In the genomic region with DNA sequence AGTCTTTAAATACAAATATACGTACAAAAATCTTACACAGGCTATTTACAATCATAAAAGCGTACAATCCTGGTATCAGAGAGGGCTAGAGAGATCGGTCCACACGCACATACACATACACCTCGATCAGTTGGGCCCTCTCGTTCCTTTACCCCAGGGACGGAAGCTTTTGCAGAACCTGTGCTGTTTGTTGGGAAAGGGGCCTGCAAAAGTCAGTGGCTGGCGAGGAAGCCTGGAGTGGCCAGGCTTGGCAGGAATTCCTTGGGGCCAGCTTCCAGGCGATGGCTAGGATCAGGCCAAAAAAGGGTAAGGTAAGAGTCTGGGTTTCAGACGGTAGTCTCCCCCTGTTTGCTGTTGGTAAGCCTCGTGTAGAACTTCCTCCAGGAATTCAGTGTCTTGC, we compare ENCODE assay signal across 8 mouse cellular contexts. TPM values are rescaled to one million over a fixed set of nuclear protein-coding genes. Genes with fewer than 3 reads are reported as not detected.
A peak's percentile ranks its signal among the peaks of the same experiment; 100 is the strongest.
DNase-seq lines count a peak whose midpoint lies in the region; ATAC-seq lines count a peak whose summit lies in the region.

No protein-coding gene starts in this region.

- H3K4me3 ChIP-seq in heart, embryonic 12.5 days = peak overlapping the region; percentile 78
- peak overlapping the region; percentile 84; the same call in 1 of the 2 replicates for H3K4me3 ChIP-seq in brown adipose tissue, adult 24 weeks (ENCODE audit: insufficient read depth, low read depth, low read length)
- H3K4me3 ChIP-seq in forebrain, embryonic 16.5 days (replicated peaks; ENCODE audit: low read length) = peak overlapping the region; percentile 89
- peak overlapping the region; percentile 65 for H3K4me3 ChIP-seq in liver, embryonic 16.5 days (ENCODE audit: low read depth, low read length)

- ATAC-seq in heart, embryonic 12.5 days (ENCODE audit: insufficient number of reproducible peaks, low FRiP score) = no peak
- no peak for ATAC-seq in forebrain, embryonic 16.5 days
- no peak for ATAC-seq in liver, embryonic 16.5 days (ENCODE audit: low read depth)
- ATAC-seq in megakaryocyte progenitor cell, adult 5-6 weeks (replicated peaks; ENCODE audit: poor library complexity) = no peak

- peaks cover 29% of the 10 kb centered on the region for H3K4me1 ChIP-seq in heart, embryonic 12.5 days (replicated peaks)
- peaks cover 14% of the 10 kb centered on the region for H3K4me1 ChIP-seq in brown adipose tissue, adult 24 weeks (ENCODE audit: control insufficient read depth, insufficient read depth, insufficient read length, low read length)
- H3K4me1 ChIP-seq in forebrain, embryonic 16.5 days (replicated peaks; ENCODE audit: control insufficient read depth, insufficient read depth, low read length) = peaks cover 22% of the 10 kb centered on the region
- H3K4me1 ChIP-seq in liver, embryonic 16.5 days (ENCODE audit: control insufficient read depth, low read depth, low read length) = no peaks in the 10 kb centered on the region; the same call in 1 of the 2 replicates

- H3K4me2 ChIP-seq in heart, embryonic 12.5 days = peak overlapping the region; percentile 97
- H3K4me2 ChIP-seq in forebrain, embryonic 16.5 days (ENCODE audit: low read length) = peak overlapping the region; percentile 97
- 0 out of 2 replicates have a peak overlapping the region, but pooled peaks have one; percentile 64 for H3K4me2 ChIP-seq in liver, embryonic 16.5 days (ENCODE audit: low read depth, low read length)

- no peaks in the 10 kb centered on the region for H3K27me3 ChIP-seq in heart, embryonic 12.5 days (replicated peaks)
- H3K27me3 ChIP-seq in forebrain, embryonic 16.5 days (replicated peaks; ENCODE audit: control insufficient read depth, insufficient read depth, low read length) = no peaks in the 10 kb centered on the region
- peaks cover 46% of the 10 kb centered on the region for H3K27me3 ChIP-seq in liver, embryonic 16.5 days (ENCODE audit: control insufficient read depth, insufficient read depth, low read depth, low read length)

- DNase-seq in heart, postnatal 36 days = no peak
- DNase-seq in right cerebral cortex, postnatal 14 days = no peak
- no peak for DNase-seq in right cerebral cortex, postnatal 4 days

- H3K36me3 ChIP-seq in heart, embryonic 12.5 days = peaks cover 11% of the 10 kb centered on the region
- H3K36me3 ChIP-seq in forebrain, embryonic 16.5 days (ENCODE audit: control insufficient read depth, insufficient read depth) = no peaks in the 10 kb centered on the region
- no peaks in the 10 kb centered on the region for H3K36me3 ChIP-seq in liver, embryonic 16.5 days (ENCODE audit: control insufficient read depth, insufficient read depth)

- intact Hi-C loops in heart, postnatal 36 days (cut with DNase I) = loop anchor here (5.0 to 10.0 kb wide), 4 partner anchors 162 to 629 kb away; partner anchors contain the start of gene Mterf1b

- H3K27ac ChIP-seq in heart, embryonic 12.5 days (ENCODE audit: poor library complexity, severe bottlenecking) = peak overlapping the region; percentile 31; the same call in 1 of the 2 replicates
- no peak overlapping the region for H3K27ac ChIP-seq in brown adipose tissue, adult 24 weeks (replicated peaks; ENCODE audit: low read depth, low read length)
- H3K27ac ChIP-seq in forebrain, embryonic 16.5 days (ENCODE audit: low read length) = no peak overlapping the region
- H3K27ac ChIP-seq in liver, embryonic 16.5 days (ENCODE audit: low read length) = no peak overlapping the region

- H3K9me3 ChIP-seq in heart, embryonic 12.5 days (replicated peaks) = no peaks in the 10 kb centered on the region
- H3K9me3 ChIP-seq in forebrain, embryonic 16.5 days (ENCODE audit: control insufficient read depth, low read length) = no peaks in the 10 kb centered on the region
- no peaks in the 10 kb centered on the region for H3K9me3 ChIP-seq in liver, embryonic 16.5 days (replicated peaks; ENCODE audit: control insufficient read depth, low read length)

- H3K9ac ChIP-seq in heart, embryonic 12.5 days = peak overlapping the region; percentile 97
- peak overlapping the region; percentile 88 for H3K9ac ChIP-seq in forebrain, embryonic 16.5 days (replicated peaks; ENCODE audit: low read depth, low read length)
- no peak overlapping the region for H3K9ac ChIP-seq in liver, embryonic 16.5 days (ENCODE audit: low read depth, low read length)

- 32% methylated on average over 11 of the region's 11 CpGs for WGBS in heart, embryonic 12.5 days
- WGBS in forebrain, embryonic 16.5 days = 22% methylated on average over 11 of the region's 11 CpGs
- 40% methylated on average over 11 of the region's 11 CpGs for WGBS in liver, embryonic 16.5 days (ENCODE audit: insufficient replicate concordance)

RNA-seq across cellular contexts. Expression of gene Fzd1, which starts 2.5 kb away (rescaled TPM):
- 40.1 and 41.1 TPM in 2 replicates for polyA plus RNA-seq in heart, embryonic 12.5 days (2016; fragmentation: Nextera tagmentation; extraction: Ambion mirVana)
- total RNA-seq in heart, postnatal 36 days (2021) = 10 to 100 TPM in 1 of 2 experiments, 1 to 10 TPM in 1; 8.9 to 10.8 TPM
- polyA plus RNA-seq in brown adipose tissue, adult 24 weeks (2012; ENCODE audit: insufficient read depth, insufficient read length, missing spikeins) = 5.9 and 7.1 TPM in 2 replicates
- polyA plus RNA-seq in forebrain, embryonic 16.5 days (2015; fragmentation: Nextera tagmentation; extraction: Ambion mirVana) = 13.0 and 15.1 TPM in 2 replicates
- polyA plus RNA-seq in liver, embryonic 16.5 days (2015; fragmentation: Nextera tagmentation; extraction: Ambion mirVana) = 2.3 and 3.0 TPM in 2 replicates
- total RNA-seq in megakaryocyte progenitor cell, adult 5-6 weeks (2015) = 0.56 and 0.67 TPM in 2 replicates
- total RNA-seq in megakaryocyte progenitor cell, adult 5-6 weeks (2017) = 0.14 and 0.29 TPM in 2 replicates
